Mouse (Mus musculus): ENCODE data around the gene Ank.

DNA sequence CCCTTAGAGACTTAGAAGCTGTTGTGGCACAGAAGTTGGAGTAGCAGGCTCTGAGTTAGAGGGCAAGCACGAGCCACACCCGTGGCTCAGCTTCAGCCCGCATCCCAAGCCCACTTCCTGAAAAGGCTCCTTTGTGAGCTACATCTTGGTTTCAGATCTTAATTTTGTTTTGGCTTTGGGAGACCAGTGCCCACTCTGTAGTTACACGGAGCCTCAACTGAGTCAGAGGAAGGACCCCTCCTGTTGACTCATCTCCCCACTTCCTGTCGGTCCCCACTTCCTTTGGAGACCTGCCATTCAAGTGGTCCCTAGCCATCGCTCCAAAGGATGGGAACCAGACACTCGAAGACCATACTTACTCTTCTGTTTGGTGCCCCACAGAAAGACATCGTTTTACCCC lies 51.5 kb downstream of the Ank start:
- no peak for TF ChIP-seq CHD2 (IDR thresholded peaks at IDR 0.05; ENCODE audit: low read depth, low read length)
- TF ChIP-seq ZC3H11A (IDR thresholded peaks at IDR 0.05; ENCODE audit: borderline replicate concordance, low read depth, low read length): no peak
- no peak for TF ChIP-seq HCFC1 (IDR thresholded peaks at IDR 0.05; ENCODE audit: borderline replicate concordance, insufficient read depth, low read length)

Measured in ES-E14 (cell line).